Mouse (Mus musculus): ENCODE measurements around the gene Bmper. TPM values are rescaled to one million over a fixed set of nuclear protein-coding genes. Genes with fewer than 3 reads are reported as not detected.

The Bmper gene
- not detected for polyA plus RNA-seq (2017; shearing (Covaris generic))

DNA sequence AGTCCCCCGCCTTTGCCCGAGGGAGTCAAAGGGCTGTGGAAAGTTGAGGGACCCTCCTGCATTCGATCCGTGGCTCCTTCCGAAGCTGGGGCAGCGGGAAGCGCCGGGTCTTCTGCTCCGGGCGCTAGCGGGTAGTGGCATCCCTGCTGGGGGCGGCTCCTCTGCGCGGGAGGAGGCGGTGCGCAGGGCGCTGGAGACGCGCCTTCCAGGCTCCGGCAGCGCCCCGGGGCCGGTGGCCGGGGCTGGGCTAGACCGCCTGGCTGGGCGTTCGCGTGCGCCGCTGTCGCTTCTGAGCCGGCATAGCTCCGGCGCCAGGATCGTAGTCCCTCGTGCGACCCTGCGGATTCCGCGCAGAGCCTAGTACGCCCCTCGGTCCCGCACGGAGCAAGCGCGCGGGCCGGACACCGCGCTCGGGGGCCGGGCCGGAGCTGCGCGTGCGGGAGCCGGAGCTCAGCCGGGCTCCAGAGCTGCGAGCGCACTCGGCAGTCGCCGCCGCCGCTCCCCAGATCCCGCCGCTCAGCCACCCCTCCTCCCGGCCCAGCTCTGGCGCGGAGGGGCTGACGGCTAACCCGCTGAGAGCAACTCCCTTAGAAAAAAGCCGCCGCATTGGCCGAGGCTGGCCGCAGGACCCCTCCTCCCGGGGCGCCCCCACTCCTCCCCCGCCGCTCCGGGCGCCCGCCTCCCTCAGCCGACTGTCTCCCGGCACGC lies at the start of gene Bmper:
TSS of gene Bmper (plus strand) at position 236 of the 708 bp plus-strand sequence.

